Mouse (Mus musculus) MN1 (cell line): ENCODE measurements around the gene Slx4ip.

ENCODE experiments used
- DNase-seq: peaks from one replicate; pipeline ENCODE4 v3.0.0-alpha.2; 2016; ENCODE audit warnings: low spot score

Slx4ip gene

GRCm38 (mm10) chr2:137067479-137068110, 176.6 kb downstream of the Slx4ip start:
- no peak for DNase-seq

- DNase-seq, result no peak
These were observed 182.7 kb downstream of the Slx4ip start for GRCm38 (mm10) chr2:137073473-137074312.

- DNase-seq, result no peak
These were observed 183.2 kb downstream of the Slx4ip start for GRCm38 (mm10) chr2:137074313-137074620.

- DNase-seq, result no peak
These were observed 187.8 kb downstream of the Slx4ip start for GRCm38 (mm10) chr2:137078771-137079170.

GRCm38 (mm10) chr2:137079721-137080320, 188.8 kb downstream of the Slx4ip start:
- DNase-seq, result no peak

GRCm38 (mm10) chr2:137080468-137080867, 189.4 kb downstream of the Slx4ip start:
- DNase-seq, result no peak

GRCm38 (mm10) chr2:137081001-137081400, 190.0 kb downstream of the Slx4ip start:
- no peak for DNase-seq

GRCm38 (mm10) chr2:137082896-137083620, 192.0 kb downstream of the Slx4ip start:
- no peak for DNase-seq

GRCm38 (mm10) chr2:137085257-137085656, 194.2 kb downstream of the Slx4ip start:
- no peak for DNase-seq

- DNase-seq, result no peak
These were observed 195.8 kb downstream of the Slx4ip start for GRCm38 (mm10) chr2:137086621-137087395.

- no peak for DNase-seq
These were observed 196.7 kb downstream of the Slx4ip start for GRCm38 (mm10) chr2:137087705-137088104.

GRCm38 (mm10) chr2:137091766-137092522, 200.9 kb downstream of the Slx4ip start:
- DNase-seq, result no peak

- no peak for DNase-seq
These were observed 201.7 kb downstream of the Slx4ip start for GRCm38 (mm10) chr2:137092523-137093297.

- no peak for DNase-seq
These were observed 202.2 kb downstream of the Slx4ip start for GRCm38 (mm10) chr2:137093298-137093630.

- DNase-seq, result no peak
These were observed 203.3 kb downstream of the Slx4ip start for GRCm38 (mm10) chr2:137094301-137094700.

- no peak for DNase-seq
These were observed 206.0 kb downstream of the Slx4ip start for GRCm38 (mm10) chr2:137096981-137097460.

- DNase-seq, result no peak
These were observed 207.4 kb downstream of the Slx4ip start for GRCm38 (mm10) chr2:137098269-137099035.

- no peak for DNase-seq
These were observed 208.3 kb downstream of the Slx4ip start for GRCm38 (mm10) chr2:137099211-137099734.

GRCm38 (mm10) chr2:137101074-137101473, 210.1 kb downstream of the Slx4ip start:
- DNase-seq, result no peak
